Mouse (Mus musculus) lung, embryonic 14.5 days (tissue): Measurements from ENCODE around the gene Gab1. TPM values are rescaled to one million over a fixed set of nuclear protein-coding genes. Genes with fewer than 3 reads are reported as not detected.
A peak's percentile ranks its signal among the peaks of the same experiment; 100 is the strongest.

Experiments used
- ATAC-seq: fragments of 200-750 bp; cut with Nextera tagmentation; 2 replicates; pipeline ENCODE4 v1.8.0; 2017; ENCODE audit warnings: mild to moderate bottlenecking, moderate TSS enrichment, moderate library complexity; ENCODE audit not compliant: insufficient read depth
- DNase-seq: peaks from one replicate; pipeline ENCODE4 v3.0.0-alpha.2; 2015
- H3K27ac ChIP-seq: fragments of 300-500 bp; sonication (generic); 2 replicates; pipeline ENCODE4 v1.5.1; 2014; ENCODE audit warnings: low read depth, mild to moderate bottlenecking, moderate library complexity
- H3K27me3 ChIP-seq: fragments of 300-500 bp; sonication (generic); 2 replicates; pipeline ENCODE4 v1.6.1; 2014; ENCODE audit warnings: low read length, control low read depth; ENCODE audit not compliant: insufficient read depth
- H3K36me3 ChIP-seq: fragments of 300-500 bp; sonication (generic); 2 replicates; pipeline ENCODE4 v1.6.1; 2014; ENCODE audit warnings: control low read depth; ENCODE audit not compliant: insufficient read depth
- H3K4me1 ChIP-seq: fragments of 300-500 bp; sonication (generic); 2 replicates; pipeline ENCODE4 v1.6.1; 2014; ENCODE audit warnings: antibody characterized with exemption, control low read depth; ENCODE audit not compliant: insufficient read depth
- H3K4me2 ChIP-seq: fragments of 300-500 bp; sonication (generic); 2 replicates; pipeline ENCODE4 v1.6.1; 2014; ENCODE audit warnings: mild to moderate bottlenecking
- H3K4me3 ChIP-seq: fragments of 300-500 bp; sonication (generic); 2 replicates; pipeline ENCODE4 v1.5.1; 2014; ENCODE audit warnings: low read depth, low read length
- H3K9ac ChIP-seq: fragments of 300-500 bp; sonication (generic); 2 replicates; pipeline ENCODE4 v1.6.1; 2014
- H3K9me3 ChIP-seq: fragments of 300-500 bp; sonication (generic); 2 replicates; pipeline ENCODE4 v1.6.1; 2016; ENCODE audit warnings: low read depth, low read length, control low read depth
- CTCF ChIP-seq: IDR thresholded peaks from 2 replicates; pipeline ENCODE4 v1.5.1; 2016; ENCODE audit warnings: antibody characterized with exemption, low read depth
- WGBS: fragments of 180-500 bp; shearing (Covaris S2); extraction: QIAGEN DNeasy Blood & Tissue Kit; methylation state at CpG from one replicate; pipeline ENCODE4 v1.1.7; 2014; 5-methylcytosine and 5-hydroxymethylcytosine counted together
- polyA plus RNA-seq: library from polyadenylated mRNA; unstranded; fragments of >200 nt; fragmentation: Nextera tagmentation; extraction: Ambion mirVana; gene quantifications from 2 replicates; pipeline ENCODE4 v1.2.1, GENCODE M21; 2014

The Gab1 gene
- polyA plus RNA-seq, 1 experiment from 2014 or later: 37.8 TPM

- H3K4me2 ChIP-seq: no peak overlapping the region
- no peak overlapping the region for H3K9ac ChIP-seq
- no peak for TF ChIP-seq CTCF
- ATAC-seq (no peak), DNase-seq (no peak)
- H3K4me1 ChIP-seq: peaks cover 15% of the 10 kb centered on the region
- no peaks in the 10 kb centered on the region for H3K27me3 ChIP-seq
- no peak overlapping the region for H3K27ac ChIP-seq
- no peaks in the 10 kb centered on the region for H3K36me3 ChIP-seq
- no peak overlapping the region for H3K4me3 ChIP-seq
- WGBS: 90% methylated on average over 5 of the region's 5 CpGs
- H3K9me3 ChIP-seq: no peaks in the 10 kb centered on the region
Observed at GRCm38 (mm10) chr8:80831876-80832524, 48.3 kb downstream of the Gab1 start.

- 40% methylated on average over 11 of the region's 11 CpGs for WGBS
- peaks cover 15% of the 10 kb centered on the region for H3K4me1 ChIP-seq
- no peak for TF ChIP-seq CTCF
- H3K4me2 ChIP-seq: no peak overlapping the region
- H3K27ac ChIP-seq: peak overlapping the region; percentile 3
- DNase-seq (peak; percentile 74), ATAC-seq (peak; percentile 64)
- no peak overlapping the region for H3K4me3 ChIP-seq
- H3K9me3 ChIP-seq: no peaks in the 10 kb centered on the region
- H3K9ac ChIP-seq: no peak overlapping the region
- H3K36me3 ChIP-seq: no peaks in the 10 kb centered on the region
- no peaks in the 10 kb centered on the region for H3K27me3 ChIP-seq
Observed at GRCm38 (mm10) chr8:80830724-80831566, 49.4 kb downstream of the Gab1 start.

DNA sequence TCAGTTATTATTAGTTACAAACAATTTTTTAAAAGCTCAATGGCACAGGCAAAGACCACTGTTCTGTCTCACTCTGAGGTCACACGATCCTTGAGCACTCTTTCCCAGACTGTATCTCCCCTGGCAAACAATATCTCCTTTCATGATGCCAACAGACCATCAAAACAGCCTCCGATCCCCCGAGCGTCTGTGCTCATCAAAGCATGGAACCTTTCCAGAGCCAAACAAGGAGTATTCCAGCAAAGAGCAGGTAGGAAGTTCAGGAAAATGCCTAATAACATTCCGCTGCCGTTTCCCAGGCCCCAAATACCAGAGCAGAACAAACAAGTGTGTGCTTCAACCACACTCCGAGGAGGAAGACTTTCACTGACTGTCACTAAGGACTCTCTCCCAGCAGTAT lies 50.2 kb downstream of the Gab1 start:
- H3K27me3 ChIP-seq: no peaks in the 10 kb centered on the region
- no peak for ATAC-seq
- TF ChIP-seq CTCF: no peak
- 49% methylated on average over 7 of the region's 7 CpGs for WGBS
- DNase-seq: no peak
- no peak overlapping the region for H3K9ac ChIP-seq
- H3K9me3 ChIP-seq: no peaks in the 10 kb centered on the region
- H3K27ac ChIP-seq: peak overlapping the region; percentile 3; the same call in 1 of the 2 replicates
- no peaks in the 10 kb centered on the region for H3K36me3 ChIP-seq
- no peak overlapping the region for H3K4me3 ChIP-seq
- peaks cover 15% of the 10 kb centered on the region for H3K4me1 ChIP-seq
- no peak overlapping the region for H3K4me2 ChIP-seq

- Histone ChIP-seq H3K27me3 (no peaks in the 10 kb centered on the region), H3K4me3 (no peak overlapping the region), H3K9me3 (no peaks in the 10 kb centered on the region), H3K4me1 (peaks cover 14% of the 10 kb centered on the region), H3K36me3 (no peaks in the 10 kb centered on the region), H3K4me2 (no peak overlapping the region), H3K9ac (no peak overlapping the region), H3K27ac (no peak overlapping the region)
- TF ChIP-seq CTCF: no peak
- WGBS: 86% methylated on average over 7 of the region's 7 CpGs
- DNase-seq: no peak
- no peak for ATAC-seq
Observed at GRCm38 (mm10) chr8:80826996-80827395, 53.3 kb downstream of the Gab1 start.

DNA sequence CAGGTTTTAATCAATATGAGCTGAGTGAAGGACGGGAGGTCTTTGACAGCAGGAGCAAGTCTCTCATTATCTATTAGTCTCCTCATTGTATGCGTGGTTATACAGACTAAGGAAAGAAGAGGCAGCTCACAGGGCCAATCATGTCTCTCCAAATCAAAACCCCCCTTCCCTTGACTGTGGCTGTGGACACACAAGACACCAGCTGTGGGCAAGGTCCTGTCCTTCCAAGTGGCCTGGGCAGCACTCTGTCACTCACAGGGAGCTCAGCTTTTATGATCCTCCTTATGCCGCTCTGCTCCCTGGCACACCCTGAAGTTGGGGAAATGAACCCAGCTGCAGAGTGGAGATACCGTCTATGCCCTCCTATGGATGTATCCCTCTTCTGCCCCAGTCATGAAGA lies 55.2 kb downstream of the Gab1 start:
- Histone ChIP-seq H3K9ac (no peak overlapping the region), H3K4me1 (peaks cover 7% of the 10 kb centered on the region; the same call in 1 of the 2 replicates), H3K9me3 (no peaks in the 10 kb centered on the region), H3K4me2 (no peak overlapping the region), H3K27me3 (no peaks in the 10 kb centered on the region), H3K4me3 (no peak overlapping the region), H3K36me3 (no peaks in the 10 kb centered on the region), H3K27ac (no peak overlapping the region)
- DNase-seq (no peak), ATAC-seq (no peak)
- WGBS: 71% methylated on average over 4 of the region's 4 CpGs
- no peak for TF ChIP-seq CTCF

DNA sequence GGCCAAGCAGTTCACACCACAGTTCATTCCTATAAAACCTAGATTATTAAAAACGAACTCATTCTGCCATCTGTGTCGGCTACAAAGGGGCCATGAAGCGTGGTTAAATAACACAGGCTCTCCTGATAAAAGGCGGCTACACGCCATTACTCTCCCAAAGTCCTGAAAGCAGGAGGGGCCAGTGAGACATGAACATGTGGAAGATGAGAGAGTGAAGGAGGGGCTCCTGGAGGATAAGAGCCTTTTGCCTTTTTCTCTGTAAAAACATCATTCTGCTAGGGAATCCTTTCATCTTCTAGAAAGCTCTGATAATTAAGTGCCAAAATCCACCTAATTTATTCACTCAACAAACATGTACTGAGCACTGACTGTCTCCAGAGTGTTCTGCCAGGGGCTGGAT lies 55.9 kb downstream of the Gab1 start:
- H3K36me3 ChIP-seq: no peaks in the 10 kb centered on the region
- H3K4me3 ChIP-seq: no peak overlapping the region
- H3K27me3 ChIP-seq: no peaks in the 10 kb centered on the region
- no peak for DNase-seq
- WGBS: 48% methylated on average over 5 of the region's 5 CpGs
- H3K27ac ChIP-seq: no peak overlapping the region
- peaks cover 7% of the 10 kb centered on the region; the same call in 1 of the 2 replicates for H3K4me1 ChIP-seq
- H3K4me2 ChIP-seq: no peak overlapping the region
- H3K9ac ChIP-seq: no peak overlapping the region
- H3K9me3 ChIP-seq: no peaks in the 10 kb centered on the region
- no peak; the same call in 1 of the 2 replicates for ATAC-seq
- TF ChIP-seq CTCF: no peak

DNA sequence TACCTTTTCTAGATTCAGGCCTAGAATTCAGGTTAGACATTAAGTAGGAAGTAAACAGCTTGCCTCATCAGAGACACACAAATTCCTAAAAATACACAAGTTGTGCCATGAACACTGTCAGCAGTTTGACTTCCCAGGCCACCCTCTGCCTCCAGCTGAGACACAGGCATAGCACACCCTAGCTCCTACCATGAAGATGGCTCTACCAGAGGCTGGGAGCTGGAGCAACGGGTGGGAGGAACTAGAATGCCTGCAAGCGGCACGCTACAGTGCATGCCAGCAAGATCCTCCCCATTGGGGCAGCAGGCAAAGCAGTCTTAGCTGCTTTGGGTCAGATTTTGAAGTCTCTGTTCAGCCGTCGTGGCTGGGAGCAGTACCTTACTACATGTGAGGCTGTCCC lies 57.1 kb downstream of the Gab1 start:
- no peak for DNase-seq
- Histone ChIP-seq H3K9ac (no peak overlapping the region), H3K9me3 (no peaks in the 10 kb centered on the region), H3K4me2 (no peak overlapping the region), H3K27me3 (no peaks in the 10 kb centered on the region), H3K4me1 (peaks cover 8% of the 10 kb centered on the region; the same call in 1 of the 2 replicates), H3K36me3 (no peaks in the 10 kb centered on the region), H3K27ac (no peak overlapping the region), H3K4me3 (no peak overlapping the region)
- no peak for TF ChIP-seq CTCF
- WGBS: 78% methylated on average over 5 of the region's 5 CpGs
- ATAC-seq: no peak
